Mouse (Mus musculus): ENCODE measurements around the gene Pdgfra. TPM values are rescaled to one million over a fixed set of nuclear protein-coding genes. Genes with fewer than 3 reads are reported as not detected.

Pdgfra gene
- polyA plus RNA-seq, 1 experiment = not detected

GRCm38 (mm10) chr5:75153961-75154620 is 2.0 kb downstream of the Pdgfra start:
- peaks cover 80% of the 10 kb centered on the region for H3K27me3 ChIP-seq (ENCODE audit: control insufficient read depth)
- no peaks in the 10 kb centered on the region for H3K36me3 ChIP-seq (ENCODE audit: control insufficient read depth)
- H3K4me3 ChIP-seq (replicated peaks) = no peak overlapping the region
- H3K4me1 ChIP-seq (ENCODE audit: control insufficient read depth) = peaks cover 7% of the 10 kb centered on the region
- no peak for TF ChIP-seq GATA1 (IDR thresholded peaks at IDR 0.05; ENCODE audit: low read length)
- TF ChIP-seq TAL1 (IDR thresholded peaks at IDR 0.05; ENCODE audit: low read length) = no peak
- H3K9me3 ChIP-seq (ENCODE audit: control insufficient read depth, low read length) = no peaks in the 10 kb centered on the region

DNA sequence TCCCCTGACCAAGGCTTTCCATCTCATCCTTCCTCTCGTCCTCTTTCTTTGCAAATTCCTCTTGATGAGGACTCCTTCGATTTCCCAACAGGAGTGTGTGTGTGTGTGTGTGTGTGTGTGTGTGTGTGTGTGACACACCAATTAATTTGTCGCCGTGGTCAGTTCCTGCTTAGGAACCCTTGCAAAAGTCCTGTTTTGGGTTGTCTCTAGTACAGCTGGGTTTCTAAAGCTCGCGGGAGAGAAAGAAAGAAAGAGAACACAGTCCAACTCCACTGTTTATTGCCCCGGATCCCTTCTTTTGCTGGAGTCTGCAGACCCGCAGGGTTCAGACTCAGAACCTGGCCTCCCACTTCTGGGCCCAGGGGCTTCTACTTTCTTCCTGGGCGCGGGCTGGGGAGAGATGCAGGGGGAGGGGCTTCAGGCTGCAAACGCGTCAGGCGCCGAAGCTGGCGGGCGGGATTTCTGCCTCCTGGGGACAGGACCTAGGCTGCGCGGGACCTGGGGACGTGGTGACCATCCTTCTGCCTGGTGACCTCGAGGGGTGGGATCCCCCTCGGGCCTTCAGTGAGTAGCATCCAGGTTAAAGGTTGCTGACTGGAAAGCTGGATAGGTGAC is 2.6 kb downstream of the Pdgfra start:
- H3K4me3 ChIP-seq (replicated peaks) = no peak overlapping the region
- peaks cover 7% of the 10 kb centered on the region for H3K4me1 ChIP-seq (ENCODE audit: control insufficient read depth)
- peaks cover 73% of the 10 kb centered on the region for H3K27me3 ChIP-seq (ENCODE audit: control insufficient read depth)
- no peaks in the 10 kb centered on the region for H3K36me3 ChIP-seq (ENCODE audit: control insufficient read depth)
- H3K9me3 ChIP-seq (ENCODE audit: control insufficient read depth, low read length) = no peaks in the 10 kb centered on the region
- TF ChIP-seq TAL1 (IDR thresholded peaks at IDR 0.05; ENCODE audit: low read length) (no peak), GATA1 (IDR thresholded peaks at IDR 0.05; ENCODE audit: low read length) (no peak)

DNA sequence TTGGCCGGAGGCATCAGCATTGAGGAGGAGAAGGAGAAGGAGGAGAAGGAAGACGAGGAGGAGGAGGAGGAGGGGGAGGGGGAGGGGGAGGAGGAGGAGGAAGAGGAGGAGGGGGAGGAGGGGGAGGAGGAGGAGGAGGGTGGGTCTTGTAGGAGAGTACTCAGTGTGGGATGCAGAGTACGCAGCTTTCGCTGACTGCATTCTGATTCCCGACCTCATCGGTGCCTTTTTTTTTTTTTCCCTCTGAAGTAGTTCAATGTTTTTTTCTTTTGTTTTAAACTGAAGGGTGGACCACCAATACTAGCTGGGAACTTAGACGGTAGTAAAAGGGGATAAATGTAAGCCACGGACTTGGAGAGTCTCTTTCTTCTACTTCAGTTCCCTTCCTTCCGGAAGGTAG is 3.2 kb downstream of the Pdgfra start:
- no peaks in the 10 kb centered on the region for H3K9me3 ChIP-seq (ENCODE audit: control insufficient read depth, low read length)
- TF ChIP-seq GATA1 (IDR thresholded peaks at IDR 0.05; ENCODE audit: low read length) (no peak), TAL1 (IDR thresholded peaks at IDR 0.05; ENCODE audit: low read length) (no peak)
- H3K27me3 ChIP-seq (ENCODE audit: control insufficient read depth) = peaks cover 68% of the 10 kb centered on the region
- peaks cover 7% of the 10 kb centered on the region for H3K4me1 ChIP-seq (ENCODE audit: control insufficient read depth)
- H3K36me3 ChIP-seq (ENCODE audit: control insufficient read depth) = no peaks in the 10 kb centered on the region
- no peak overlapping the region for H3K4me3 ChIP-seq (replicated peaks)

GRCm38 (mm10) chr5:75155741-75156553 is 3.9 kb downstream of the Pdgfra start:
- Histone ChIP-seq H3K4me3 (replicated peaks) (no peak overlapping the region), H3K27me3 (ENCODE audit: control insufficient read depth) (peaks cover 61% of the 10 kb centered on the region)

DNA sequence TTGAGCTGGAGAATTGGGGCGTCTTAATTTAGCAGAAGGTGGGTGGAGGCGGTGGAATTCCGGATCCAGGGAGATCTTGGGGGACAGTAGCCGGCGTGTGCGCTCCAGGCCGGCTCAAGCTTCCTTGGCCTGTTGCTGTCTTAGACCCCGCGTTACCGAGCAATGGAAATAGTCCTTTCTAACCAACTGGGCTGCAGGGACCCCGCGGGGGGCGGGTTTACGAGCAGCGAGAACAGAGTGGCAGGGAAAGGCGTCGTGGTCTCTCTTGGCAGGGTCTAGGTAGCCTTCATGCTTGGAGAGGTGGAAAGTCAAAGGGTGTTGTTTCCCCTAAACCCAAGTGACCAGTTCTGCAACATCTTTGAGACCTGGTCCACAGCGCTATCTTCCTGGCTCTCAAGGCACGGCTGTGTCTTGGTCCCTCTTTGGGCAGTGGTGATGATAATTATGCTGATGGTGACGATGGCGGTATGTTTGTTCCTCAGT is 4.5 kb downstream of the Pdgfra start:
- H3K9me3 ChIP-seq (ENCODE audit: control insufficient read depth, low read length) = no peaks in the 10 kb centered on the region
- H3K36me3 ChIP-seq (ENCODE audit: control insufficient read depth) = no peaks in the 10 kb centered on the region
- H3K4me1 ChIP-seq (ENCODE audit: control insufficient read depth) = peaks cover 7% of the 10 kb centered on the region
- peaks cover 55% of the 10 kb centered on the region for H3K27me3 ChIP-seq (ENCODE audit: control insufficient read depth)
- TF ChIP-seq GATA1 (IDR thresholded peaks at IDR 0.05; ENCODE audit: low read length) = no peak
- no peak for TF ChIP-seq TAL1 (IDR thresholded peaks at IDR 0.05; ENCODE audit: low read length)
- no peak overlapping the region for H3K4me3 ChIP-seq (replicated peaks)

More at GRCm38 (mm10) chr5:75155741-75156553, 3.9 kb downstream of the Pdgfra start:
- peaks cover 7% of the 10 kb centered on the region for H3K4me1 ChIP-seq (ENCODE audit: control insufficient read depth)
- H3K9me3 ChIP-seq (ENCODE audit: control insufficient read depth, low read length) = no peaks in the 10 kb centered on the region
- TF ChIP-seq GATA1 (IDR thresholded peaks at IDR 0.05; ENCODE audit: low read length) (no peak), TAL1 (IDR thresholded peaks at IDR 0.05; ENCODE audit: low read length) (no peak)
- H3K36me3 ChIP-seq (ENCODE audit: control insufficient read depth) = no peaks in the 10 kb centered on the region

- Histone ChIP-seq H3K4me1 (ENCODE audit: control insufficient read depth) (peaks cover 7% of the 10 kb centered on the region), H3K27me3 (ENCODE audit: control insufficient read depth) (peaks cover 50% of the 10 kb centered on the region), H3K4me3 (replicated peaks) (no peak overlapping the region), H3K36me3 (ENCODE audit: control insufficient read depth) (no peaks in the 10 kb centered on the region), H3K9me3 (ENCODE audit: control insufficient read depth, low read length) (no peaks in the 10 kb centered on the region)
- no peak for TF ChIP-seq GATA1 (IDR thresholded peaks at IDR 0.05; ENCODE audit: low read length)
- no peak for TF ChIP-seq TAL1 (IDR thresholded peaks at IDR 0.05; ENCODE audit: low read length)
These were observed 4.9 kb downstream of the Pdgfra start for GRCm38 (mm10) chr5:75157038-75157437.

DNA sequence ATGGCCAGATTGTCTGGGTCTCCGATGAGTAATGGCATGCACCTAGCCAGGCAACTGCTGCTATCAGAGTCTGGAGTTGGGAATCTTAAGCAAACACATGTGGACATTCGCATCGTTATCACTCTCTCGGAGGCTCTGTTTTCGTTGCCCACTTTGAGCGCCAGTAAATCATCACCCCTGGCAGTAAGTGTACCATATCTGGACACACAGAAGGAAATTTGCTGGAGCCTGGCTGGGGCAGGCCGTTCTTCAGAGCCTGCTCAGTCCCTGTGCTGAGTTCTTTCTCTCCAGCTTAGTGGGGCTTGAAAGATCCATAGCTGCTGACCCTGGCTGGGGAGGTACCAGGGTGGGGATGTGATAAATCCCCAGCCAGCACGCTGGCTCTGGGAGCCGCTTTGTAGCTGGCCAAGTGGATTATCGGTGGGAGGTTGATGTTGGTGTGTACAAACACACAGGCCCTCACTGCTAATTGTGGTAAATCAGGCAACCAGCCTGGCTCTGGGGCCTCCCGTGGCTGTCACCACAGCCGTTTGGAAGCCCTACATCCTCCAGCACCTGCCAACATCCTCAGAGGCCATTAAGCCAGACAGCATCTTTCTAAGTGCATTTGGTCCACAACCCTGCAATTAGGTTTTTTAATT is 8.6 kb downstream of the Pdgfra start:
- Histone ChIP-seq H3K4me1 (ENCODE audit: control insufficient read depth) (peaks cover 6% of the 10 kb centered on the region), H3K9me3 (ENCODE audit: control insufficient read depth, low read length) (no peaks in the 10 kb centered on the region), H3K36me3 (ENCODE audit: control insufficient read depth) (no peaks in the 10 kb centered on the region), H3K4me3 (replicated peaks) (no peak overlapping the region), H3K27me3 (ENCODE audit: control insufficient read depth) (peaks cover 14% of the 10 kb centered on the region)
- no peak for TF ChIP-seq GATA1 (IDR thresholded peaks at IDR 0.05; ENCODE audit: low read length)
- TF ChIP-seq TAL1 (IDR thresholded peaks at IDR 0.05; ENCODE audit: low read length) = no peak

- no peak for TF ChIP-seq GATA1 (IDR thresholded peaks at IDR 0.05; ENCODE audit: low read length)
- TF ChIP-seq TAL1 (IDR thresholded peaks at IDR 0.05; ENCODE audit: low read length) = no peak
- H3K36me3 ChIP-seq (ENCODE audit: control insufficient read depth) = no peaks in the 10 kb centered on the region
- H3K4me3 ChIP-seq (replicated peaks) = no peak overlapping the region
- no peaks in the 10 kb centered on the region for H3K9me3 ChIP-seq (ENCODE audit: control insufficient read depth, low read length)
- H3K27me3 ChIP-seq (ENCODE audit: control insufficient read depth) = peaks cover 5% of the 10 kb centered on the region
- H3K4me1 ChIP-seq (ENCODE audit: control insufficient read depth) = peaks cover 2% of the 10 kb centered on the region; the same call in 1 of the 2 replicates
These were observed 9.5 kb downstream of the Pdgfra start for GRCm38 (mm10) chr5:75161586-75161985.

Data from erythroblast, embryonic 14.5 days (primary cell).